In the genomic region with DNA sequence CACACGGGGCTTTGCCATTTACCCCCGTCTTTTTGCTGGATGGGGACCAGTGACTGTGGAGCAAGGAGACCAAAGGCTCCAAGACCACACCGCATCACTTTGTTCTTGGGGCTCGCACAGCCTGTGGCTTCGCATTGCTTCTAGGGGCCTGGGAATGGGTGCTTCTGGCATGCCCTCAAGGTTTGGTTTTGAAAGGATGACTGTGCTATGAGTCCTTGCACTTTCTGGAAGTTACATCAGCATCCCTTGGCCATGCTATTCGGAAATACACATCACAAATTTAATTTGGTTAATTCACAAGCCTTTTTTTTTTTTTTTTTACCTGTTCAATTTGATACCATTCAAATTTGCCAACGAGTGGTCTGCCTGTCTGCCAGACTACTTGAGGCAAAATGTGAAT, we compare ENCODE assay signal across 25 mouse cellular contexts.
"Had no signal": no experiment of that assay in that cellular context is flagged by ENCODE, and none has a peak within 500 bp of the region (broad histone marks: within the 10 kb centered on the region; RNA-seq: fewer than 3 reads in every experiment).

No protein-coding gene starts in this region.

- H3K27me3 ChIP-seq: heart, embryonic 12.5 days; hindbrain, embryonic 13.5 days; hindbrain, embryonic 15.5 days; kidney, embryonic 15.5 days; limb, embryonic 12.5 days; liver, embryonic 13.5 days; liver, embryonic 15.5 days had no signal

- H3K36me3 ChIP-seq: heart, embryonic 10.5 days; heart, embryonic 12.5 days; hindbrain, embryonic 13.5 days; hindbrain, embryonic 15.5 days; kidney, embryonic 15.5 days; limb, embryonic 10.5 days; limb, embryonic 12.5 days; liver, embryonic 13.5 days; liver, embryonic 15.5 days had no signal

- H3K4me2 ChIP-seq: heart, embryonic 12.5 days; hindbrain, embryonic 13.5 days; hindbrain, embryonic 15.5 days; kidney, embryonic 15.5 days; limb, embryonic 12.5 days; liver, embryonic 11.5 days; liver, embryonic 13.5 days; liver, embryonic 15.5 days had no signal

- DNase-seq: gastrocnemius, postnatal 14 days; gastrocnemius, postnatal 36 days; heart, adult 18-20 months; heart, postnatal 14 days; heart, postnatal 36 days; kidney, adult 11 months; kidney, adult 2 months; kidney, adult 9 months; kidney, postnatal 14 days; kidney, postnatal 36 days; liver; liver, embryonic 13.5 days; liver, postnatal 0 days had no signal

- H3K27ac ChIP-seq: heart, embryonic 10.5 days; hindbrain, embryonic 13.5 days; hindbrain, embryonic 15.5 days; hindbrain, postnatal 0 days; kidney, embryonic 15.5 days; kidney, postnatal 0 days; left cerebral cortex, adult 2 months; limb, embryonic 10.5 days; limb, embryonic 12.5 days; liver, embryonic 13.5 days; liver, embryonic 15.5 days had no signal

- H3K4me3 ChIP-seq: heart, embryonic 10.5 days; heart, embryonic 12.5 days; hindbrain, embryonic 13.5 days; hindbrain, embryonic 15.5 days; kidney, embryonic 15.5 days; left cerebral cortex, adult 2 months; limb, embryonic 10.5 days; limb, embryonic 12.5 days; liver, embryonic 13.5 days; liver, embryonic 15.5 days had no signal
